Mouse (Mus musculus): ENCODE results near the gene Gm8947.

DNA sequence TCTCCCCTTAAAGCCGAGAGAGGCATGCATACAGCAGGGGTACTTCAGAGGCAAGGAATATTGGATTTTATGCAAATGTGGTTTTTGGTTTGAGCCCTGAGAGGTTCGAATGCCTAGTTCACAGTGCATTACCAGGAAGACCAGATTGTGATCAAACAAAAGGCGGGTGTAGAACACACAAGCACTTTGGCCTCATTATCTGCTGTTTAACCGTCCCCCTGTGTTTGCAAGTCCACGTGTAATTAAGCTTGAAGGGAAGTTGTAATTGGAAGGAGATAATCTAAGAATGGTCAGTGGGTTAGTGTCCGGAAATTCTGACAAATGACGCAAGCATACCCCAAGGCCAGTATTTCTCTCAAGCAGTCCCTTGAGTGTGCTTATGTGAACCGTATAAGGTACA lies 26.1 kb upstream of the Gm8947 start:
- no peak for TF ChIP-seq CTCF (IDR thresholded peaks at IDR 0.05; ENCODE audit: low read depth)
- TF ChIP-seq EP300 (IDR thresholded peaks at IDR 0.05; ENCODE audit: low read depth): no peak
